ENCODE assay signal across 28 mouse cellular contexts in the genomic region with DNA sequence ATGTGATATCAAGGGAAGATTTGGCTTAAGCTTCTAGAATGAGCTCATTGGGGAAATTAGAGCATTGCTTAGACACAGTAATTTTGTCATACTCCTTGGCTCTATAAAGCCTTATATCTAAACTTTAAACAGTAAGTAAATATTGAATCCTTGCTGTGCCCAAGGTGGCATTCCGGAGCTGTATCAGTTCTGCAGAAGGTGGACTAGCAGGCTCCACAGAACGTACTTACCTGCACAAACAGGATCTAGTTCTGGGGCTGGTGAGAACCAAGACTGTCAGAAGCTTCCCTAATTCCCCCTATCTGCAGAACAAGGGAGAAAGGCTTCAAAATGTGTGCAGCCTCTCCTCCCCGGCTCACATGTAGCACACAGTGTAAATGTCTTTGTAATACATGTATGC. TPM values are rescaled to one million over a fixed set of nuclear protein-coding genes. Genes with fewer than 3 reads are reported as not detected.
A peak's percentile ranks its signal among the peaks of the same experiment; 100 is the strongest.
DNase-seq lines count a peak whose midpoint lies in the region; ATAC-seq and TF ChIP-seq lines count a peak whose summit lies in the region.
"Had no signal": no experiment of that assay in that cellular context is flagged by ENCODE, and none has a peak within 500 bp of the region (broad histone marks: within the 10 kb centered on the region; RNA-seq: fewer than 3 reads in every experiment).

No protein-coding gene starts in this region.

- no peak overlapping the region for H3K4me2 ChIP-seq in stomach, postnatal 0 days (replicated peaks; ENCODE audit: low read depth)
- H3K4me2 ChIP-seq: embryonic facial prominence, embryonic 13.5 days; forebrain, embryonic 12.5 days; forebrain, embryonic 15.5 days; hindbrain, embryonic 13.5 days; intestine, embryonic 15.5 days had no signal

- TF ChIP-seq CTCF in gastrocnemius, adult 2 months (IDR thresholded peaks at IDR 0.05), result no peak
- peak; percentile 12; the same call in 1 of the 2 replicates for TF ChIP-seq CTCF in layer of hippocampus, adult 2 months (conservative IDR thresholded peaks at IDR 0.05)
- no peak for TF ChIP-seq CTCF in stomach, postnatal 0 days (IDR thresholded peaks at IDR 0.05; ENCODE audit: low read depth)

- no peak overlapping the region for H3K9ac ChIP-seq in stomach, postnatal 0 days (ENCODE audit: low read length)
- H3K9ac ChIP-seq: embryonic facial prominence, embryonic 13.5 days; forebrain, embryonic 12.5 days; forebrain, embryonic 15.5 days; heart, embryonic 12.5 days; hindbrain, embryonic 13.5 days; intestine, embryonic 15.5 days had no signal

- no peaks in the 10 kb centered on the region; the same call in none of the 2 replicates for H3K36me3 ChIP-seq in stomach, postnatal 0 days (ENCODE audit: control insufficient read depth, insufficient read depth, low read length)
- H3K36me3 ChIP-seq: forebrain, embryonic 12.5 days; forebrain, embryonic 15.5 days had no signal

- no peak for DNase-seq in gastrocnemius, adult 2 months
- DNase-seq in gastrocnemius, adult 18-20 months (ENCODE audit: low spot score), result no peak
- DNase-seq in layer of hippocampus, adult 2 months (ENCODE audit: low spot score in 2 of 2), result no peak
- DNase-seq in layer of hippocampus, adult 8-10 months (ENCODE audit: low spot score in 2 of 2), result no peak
- DNase-seq in urinary bladder, postnatal 14 days (ENCODE audit: low spot score), result peak; percentile 38
- no peak for DNase-seq in urinary bladder, postnatal 25 days (ENCODE audit: low spot score)
- peak; percentile 58 for DNase-seq in stomach, postnatal 0 days (ENCODE audit: low spot score)
- no peak for DNase-seq in c-Kit-positive CD71-positive TER-119-positive erythroid progenitor cells, embryonic 14.5 days (ENCODE audit: low spot score)
- DNase-seq: adrenal gland, adult 2 months; adrenal gland, postnatal 14 days; B cell, adult 2 months; cerebellum, adult 11-12 months; cerebellum, adult 9-10 months; cerebellum, postnatal 14 days; embryo, embryonic 11 days; gastrocnemius, postnatal 14 days; heart, adult 11 months; heart, postnatal 14 days had no signal

- WGBS in stomach, postnatal 0 days, result 51% methylated on average over 3 of the region's 3 CpGs

- peak overlapping the region; percentile 11; the same call in 1 of the 2 replicates for H3K4me3 ChIP-seq in gastrocnemius, adult 2 months
- H3K4me3 ChIP-seq in layer of hippocampus, adult 2 months, result peak overlapping the region; percentile 15; the same call in 1 of the 2 replicates
- no peak overlapping the region for H3K4me3 ChIP-seq in stomach, postnatal 0 days (ENCODE audit: low read depth, low read length)
- H3K4me3 ChIP-seq: embryonic facial prominence, embryonic 10.5 days; embryonic facial prominence, embryonic 13.5 days; erythroblast, embryonic 14.5 days; forebrain, embryonic 12.5 days; forebrain, embryonic 15.5 days; heart, embryonic 12.5 days; hindbrain, embryonic 10.5 days; hindbrain, embryonic 13.5 days; intestine, embryonic 15.5 days had no signal

- peak overlapping the region; percentile 53 for H3K27ac ChIP-seq in gastrocnemius, adult 2 months
- H3K27ac ChIP-seq in layer of hippocampus, adult 2 months, result peak overlapping the region; percentile 61
- peak overlapping the region; percentile 72 for H3K27ac ChIP-seq in stomach, postnatal 0 days (replicated peaks)
- H3K27ac ChIP-seq: embryonic facial prominence, embryonic 10.5 days; embryonic facial prominence, embryonic 13.5 days; forebrain, embryonic 12.5 days; forebrain, embryonic 15.5 days; hindbrain, embryonic 10.5 days; hindbrain, embryonic 13.5 days; intestine, embryonic 15.5 days had no signal

- no peaks in the 10 kb centered on the region for H3K9me3 ChIP-seq in stomach, postnatal 0 days (ENCODE audit: control insufficient read depth, low read length)
- H3K9me3 ChIP-seq: embryonic facial prominence, embryonic 10.5 days; embryonic facial prominence, embryonic 13.5 days; forebrain, embryonic 12.5 days; forebrain, embryonic 15.5 days; heart, embryonic 12.5 days; hindbrain, embryonic 10.5 days; hindbrain, embryonic 13.5 days; intestine, embryonic 15.5 days had no signal

- peaks cover 4% of the 10 kb centered on the region for H3K4me1 ChIP-seq in stomach, postnatal 0 days (replicated peaks; ENCODE audit: control insufficient read depth, insufficient read depth)

- peak; percentile 55; the same call in 1 of the 2 replicates for ATAC-seq in stomach, postnatal 0 days (ENCODE audit: low FRiP score, low TSS enrichment)
- ATAC-seq: forebrain, embryonic 15.5 days; hindbrain, embryonic 16.5 days; intestine, embryonic 15.5 days had no signal

- intact Hi-C loops in gastrocnemius, adult 2 months (cut with DNase I), result loop anchor here (5.0 kb wide), 2 partner anchors 33 to 37 kb away; no protein-coding TSS in a partner anchor

- no peak for TF ChIP-seq EP300 in stomach, postnatal 0 days (optimal IDR thresholded peaks at IDR 0.05)

- no peaks in the 10 kb centered on the region for H3K27me3 ChIP-seq in stomach, postnatal 0 days (ENCODE audit: control insufficient read depth, insufficient read depth, low read length)
- H3K27me3 ChIP-seq: embryonic facial prominence, embryonic 13.5 days; forebrain, embryonic 12.5 days; forebrain, embryonic 15.5 days; heart, embryonic 12.5 days; hindbrain, embryonic 13.5 days; intestine, embryonic 15.5 days had no signal

RNA-seq across cellular contexts. Expression of a gene that starts 4.6 kb away (rescaled TPM):
- 10 to 100 TPM; 32.0 to 44.5 TPM for total RNA-seq in gastrocnemius, adult 2 months (2021)
- 10 to 100 TPM; 30.5 to 46.5 TPM for total RNA-seq in gastrocnemius, adult 18-20 months (2021)
- total RNA-seq in layer of hippocampus, adult 2 months (2021), result 100 to 1,000 TPM; 445 to 462 TPM
- 100 to 1,000 TPM; 392 to 484 (median 448) TPM for total RNA-seq in layer of hippocampus, adult 8-10 months (2022)
- 5.6 and 5.8 TPM in 2 replicates for polyA plus RNA-seq in stomach, postnatal 0 days (2015; fragmentation: Nextera tagmentation; extraction: Ambion mirVana)

Comparison
In these comparisons a context has a peak if more than half of its experiments do, and no peak if none do; other contexts are left out.
1. DNase-seq: peak in urinary bladder, postnatal 14 days (single experiment) and stomach, postnatal 0 days (single experiment); none in gastrocnemius, adult 2 months (single experiment), gastrocnemius, adult 18-20 months (single experiment), layer of hippocampus, adult 2 months (0 of 2), layer of hippocampus, adult 8-10 months (0 of 2), urinary bladder, postnatal 25 days (single experiment) and c-Kit-positive CD71-positive TER-119-positive erythroid progenitor cells, embryonic 14.5 days (single experiment).
2. RNA of a gene that starts 4.6 kb away (total RNA-seq): 392 to 484 TPM in layer of hippocampus, adult 8-10 months and 445 to 462 TPM in layer of hippocampus, adult 2 months; 30.5 to 46.5 TPM in gastrocnemius, adult 18-20 months and 32.0 to 44.5 TPM in gastrocnemius, adult 2 months; every median in the first group is over 4 times any median in the second.
3. Peak in every context shown above with its lines, with median percentiles within 50 percentile points of each other: H3K27ac ChIP-seq.